Mouse (Mus musculus) frontal cortex, postnatal 36 days (tissue): ENCODE results near the gene Fam19a2.

ENCODE experiments used
- DNase-seq, 2 experiments: peaks; one replicate each; pipeline ENCODE4 v3.0.0; 2022; ENCODE audit warnings: low spot score in 2 of 2

The Fam19a2 gene

DNA sequence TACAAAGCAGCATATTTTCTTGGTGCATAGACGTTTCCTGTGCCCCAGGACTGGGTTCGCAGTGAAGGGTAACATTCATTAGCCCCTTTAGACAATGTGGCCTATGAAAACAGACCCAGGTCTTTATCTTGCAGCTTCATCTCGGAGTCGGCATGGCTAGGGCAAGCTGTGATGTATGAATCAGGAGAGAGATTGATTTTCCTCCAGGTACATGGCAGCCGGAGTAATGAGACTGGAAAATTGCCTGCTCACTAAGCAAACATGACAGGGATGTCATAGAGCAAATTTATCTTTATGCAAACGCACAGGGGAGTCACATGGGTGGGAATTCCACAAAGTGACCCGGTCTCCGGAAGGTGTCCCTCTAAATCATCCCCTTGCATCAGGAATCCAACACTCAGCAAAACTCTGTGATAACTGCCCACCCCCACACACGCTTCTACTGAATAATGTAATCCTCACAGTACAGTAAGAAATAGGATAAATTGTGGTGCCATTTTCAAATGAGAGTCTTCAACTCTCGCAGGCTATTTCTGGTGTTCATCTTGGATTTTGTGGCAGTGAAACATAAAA is 306.9 kb downstream of the Fam19a2 start:
- DNase-seq = no peak

DNA sequence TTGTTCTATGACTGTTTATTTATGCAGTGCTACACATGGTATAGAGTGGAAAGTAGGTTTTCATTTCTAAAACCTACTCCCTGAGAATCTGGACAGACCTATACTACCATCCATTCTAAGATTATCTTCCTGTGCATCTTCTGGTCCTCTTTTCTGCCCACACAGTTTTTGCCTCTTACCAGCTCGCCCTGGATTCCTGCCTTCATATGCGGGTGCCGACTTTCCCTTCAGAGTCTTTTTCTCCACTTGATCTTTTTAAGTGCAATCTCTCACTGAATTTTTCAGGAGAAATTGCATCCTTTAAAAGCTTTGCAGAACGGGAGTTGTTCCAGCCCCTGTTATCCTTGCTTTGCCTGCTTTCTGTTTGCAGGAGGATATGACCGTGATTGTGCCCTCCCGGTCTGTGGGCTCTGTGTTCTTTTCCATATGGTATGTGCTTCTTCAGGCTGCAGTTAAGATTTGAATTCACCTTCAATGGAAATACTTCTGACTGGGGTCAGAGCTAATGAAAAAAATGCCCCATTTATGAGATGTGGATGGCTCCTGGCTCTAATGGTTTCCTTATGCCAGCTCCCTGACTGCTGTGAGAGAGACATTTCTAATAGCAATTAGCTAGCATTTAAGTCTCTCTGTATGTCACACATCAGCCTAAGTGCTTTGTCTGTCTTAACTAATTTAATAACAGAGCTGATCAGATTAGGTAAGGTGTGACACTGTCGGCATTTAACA is 308.7 kb downstream of the Fam19a2 start:
- peak; percentile 21 to 55 for DNase-seq

DNA sequence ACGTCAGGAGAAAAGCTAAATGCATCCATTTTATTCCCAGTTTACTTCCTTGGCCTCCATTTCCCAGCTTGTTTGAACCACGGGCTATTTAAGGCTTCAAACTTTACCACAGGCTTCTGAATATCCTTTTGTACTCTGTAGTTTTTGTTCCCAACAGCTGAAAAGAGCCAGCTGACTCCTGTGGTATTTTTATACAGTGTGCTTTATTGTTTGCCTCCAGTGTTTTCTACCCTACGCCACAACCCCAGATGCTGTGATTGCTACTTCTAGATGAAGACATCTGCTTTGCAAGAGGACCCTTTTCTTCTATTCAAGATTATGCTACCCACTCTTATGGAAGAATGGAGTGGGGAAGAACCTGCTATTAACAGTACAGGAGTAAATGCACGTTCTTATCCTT is 314.0 kb downstream of the Fam19a2 start:
- DNase-seq = peak in 1 of 2 experiments; percentile 52

DNA sequence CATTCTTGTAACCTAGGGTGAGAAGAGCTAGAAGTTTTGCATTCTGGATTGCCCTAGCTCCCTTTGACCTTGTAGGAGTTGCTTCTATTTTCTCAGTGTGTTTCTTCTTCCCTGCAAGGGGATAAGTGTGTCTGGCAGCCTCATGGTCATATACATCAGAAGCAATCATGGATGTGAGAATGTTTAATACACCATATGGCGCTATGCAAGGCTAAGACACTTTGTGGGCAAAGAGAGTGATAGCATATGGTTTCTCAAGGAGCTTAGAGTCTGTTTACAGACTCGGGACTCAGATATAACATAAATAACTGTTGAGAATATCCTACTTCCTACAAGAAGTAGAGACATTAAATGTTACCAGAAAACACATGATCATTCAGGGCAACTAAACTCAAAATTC is 315.2 kb downstream of the Fam19a2 start:
- peak in 1 of 2 experiments; percentile 33 for DNase-seq

DNA sequence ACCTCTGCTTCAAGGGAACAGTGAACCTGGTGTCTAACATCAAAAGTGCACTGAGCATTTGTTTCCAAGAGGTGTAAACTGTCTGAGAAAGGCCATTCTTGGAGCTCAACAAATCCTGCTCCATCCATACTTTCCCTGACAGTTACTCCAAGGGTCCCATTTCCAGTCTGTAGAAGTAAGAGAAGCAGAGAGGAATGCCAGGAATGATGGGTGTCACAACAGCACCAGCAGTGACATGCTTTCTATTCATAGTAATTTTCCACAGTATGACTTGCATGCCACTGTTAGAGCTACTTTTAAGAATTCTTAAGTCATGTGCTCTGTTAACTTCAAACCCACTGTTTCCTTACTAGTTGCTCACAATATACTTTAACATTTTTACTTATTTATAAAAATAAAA is 331.2 kb downstream of the Fam19a2 start:
- DNase-seq = no peak

DNA sequence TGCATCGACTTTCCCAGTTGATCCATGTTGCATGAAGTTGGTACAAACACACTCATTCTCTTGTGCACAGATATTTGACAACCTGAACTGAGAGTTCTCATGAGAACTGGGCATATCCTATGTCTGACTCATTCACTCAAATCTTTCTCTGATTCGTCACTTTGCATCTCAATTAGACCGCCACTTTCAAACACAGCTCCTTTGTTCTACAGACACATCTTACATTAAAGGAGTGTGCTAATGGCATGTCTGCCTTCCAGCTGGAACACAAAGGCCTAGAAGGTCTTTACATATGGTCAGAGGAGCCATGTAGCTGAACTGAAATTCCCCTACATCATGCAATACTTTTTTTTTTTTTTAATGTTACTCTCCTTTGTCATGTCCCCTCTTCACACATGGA is 333.3 kb downstream of the Fam19a2 start:
- no peak for DNase-seq

DNA sequence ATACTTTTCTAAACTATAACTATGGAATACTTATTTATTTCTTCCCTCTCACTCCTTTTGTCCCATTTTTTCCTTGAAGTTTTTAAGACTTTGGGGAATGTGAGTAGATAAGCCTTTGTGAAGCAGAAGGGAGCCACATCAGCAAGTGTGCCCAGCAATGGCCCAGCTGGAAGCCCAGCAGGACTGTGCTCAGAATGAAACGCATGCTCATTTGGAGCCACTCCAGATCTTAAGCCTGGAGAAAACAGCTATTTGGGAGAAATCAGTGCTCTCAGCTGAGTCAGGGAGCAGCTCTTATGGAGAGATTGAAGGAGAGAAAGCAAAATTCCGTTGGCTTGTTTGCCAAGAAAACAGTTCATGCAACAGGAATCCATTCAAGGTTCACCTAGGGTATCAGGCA is 341.9 kb downstream of the Fam19a2 start:
- no peak for DNase-seq

DNA sequence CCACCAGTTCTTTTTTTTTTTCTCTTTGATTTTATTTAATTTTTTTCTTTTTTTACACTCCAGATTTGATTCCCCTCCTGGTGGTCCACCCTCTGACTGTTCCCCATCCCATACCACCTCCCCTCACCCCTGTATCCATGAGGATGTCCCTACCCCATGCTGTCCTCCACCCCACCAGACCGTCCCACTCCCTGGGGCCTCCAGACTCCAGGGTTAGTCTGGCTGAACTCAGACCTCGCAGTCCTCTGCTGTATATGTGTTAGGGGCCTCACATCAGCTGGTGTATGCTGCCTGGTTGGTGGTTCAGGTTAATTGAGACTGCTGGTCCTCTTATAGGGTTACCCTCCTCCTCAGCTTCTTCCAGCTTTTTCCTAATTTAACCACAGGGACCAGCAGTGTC is 362.9 kb downstream of the Fam19a2 start:
- DNase-seq = no peak

DNA sequence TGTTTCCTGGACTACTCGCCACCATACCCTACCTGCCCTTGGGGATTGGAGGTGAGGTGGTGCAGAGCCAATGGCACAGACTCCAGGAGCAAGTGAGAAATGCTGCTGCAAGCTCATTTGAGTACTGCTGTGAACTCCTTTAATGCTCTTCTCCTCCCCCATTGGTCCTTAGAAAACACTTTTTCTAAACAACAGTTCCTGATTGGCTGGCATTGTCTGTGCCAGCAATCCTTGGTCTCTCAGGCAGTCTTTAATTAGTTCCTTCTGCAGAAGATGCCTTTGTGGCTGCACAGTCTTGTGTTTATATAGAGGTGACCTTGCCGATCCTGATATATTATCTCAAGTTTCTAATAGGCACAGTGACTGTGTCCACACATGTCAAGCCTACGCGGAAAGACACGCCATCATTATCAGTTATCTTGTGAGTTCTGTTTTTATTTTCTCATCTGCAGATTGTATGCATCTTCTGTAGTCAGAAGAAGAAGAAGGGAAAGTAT is 365.5 kb downstream of the Fam19a2 start:
- no peak for DNase-seq

DNA sequence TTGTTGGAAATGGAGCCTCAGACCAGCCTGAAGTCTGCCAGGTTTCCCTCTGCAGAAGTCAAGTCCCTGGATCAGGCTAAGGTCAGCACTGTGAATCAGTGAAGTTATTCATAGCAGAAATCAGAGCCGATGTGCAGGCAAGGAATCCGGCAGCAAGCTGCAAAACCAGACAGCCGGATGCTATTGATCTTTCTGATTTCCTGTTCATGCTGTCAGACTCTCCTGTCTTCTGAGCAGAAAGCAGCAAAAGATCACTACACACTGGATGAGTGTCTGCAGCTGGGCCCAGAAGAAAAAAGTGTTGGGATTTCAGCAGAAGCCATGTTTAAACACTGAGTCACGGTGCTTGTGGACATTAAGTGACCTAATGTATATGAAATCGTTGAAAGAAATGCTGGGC is 368.2 kb downstream of the Fam19a2 start:
- no peak for DNase-seq

DNA sequence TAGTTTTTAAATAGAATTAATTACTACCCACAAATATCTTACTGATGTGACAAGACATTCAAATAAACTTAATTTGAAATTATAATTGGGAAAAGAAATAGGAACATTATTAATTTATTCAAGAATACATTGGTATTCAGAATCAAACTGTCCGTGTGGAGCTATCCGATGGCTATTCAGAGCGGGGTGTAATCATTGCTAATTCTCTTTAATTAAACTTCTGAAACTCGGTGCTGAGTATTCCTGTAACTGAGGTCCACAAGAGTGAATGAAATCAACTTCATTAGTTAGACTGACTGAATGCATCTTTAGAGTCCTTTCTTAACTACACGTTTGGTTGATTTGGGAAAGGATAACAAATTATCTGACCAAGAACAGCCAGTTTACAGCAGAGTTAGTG is 372.9 kb downstream of the Fam19a2 start:
- no peak for DNase-seq

DNA sequence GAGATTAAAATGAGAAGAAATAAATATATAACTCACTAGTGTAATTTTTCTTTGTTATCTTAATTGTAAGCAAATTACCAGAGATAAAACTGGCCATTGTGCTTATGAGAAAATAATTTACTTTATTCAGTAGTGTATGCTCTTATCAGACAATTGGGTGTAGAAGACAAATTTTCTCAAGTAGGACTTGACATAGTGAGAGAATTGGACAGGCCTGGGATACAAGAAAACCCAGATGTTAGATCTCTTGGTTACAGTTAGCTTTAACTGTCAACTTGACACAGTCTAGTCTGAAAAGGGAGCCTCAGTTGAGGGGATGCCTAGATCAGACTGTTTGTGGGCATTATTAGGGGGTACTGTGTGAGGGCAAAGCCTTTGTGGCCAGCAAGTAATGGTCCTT is 373.7 kb downstream of the Fam19a2 start:
- no peak for DNase-seq

DNA sequence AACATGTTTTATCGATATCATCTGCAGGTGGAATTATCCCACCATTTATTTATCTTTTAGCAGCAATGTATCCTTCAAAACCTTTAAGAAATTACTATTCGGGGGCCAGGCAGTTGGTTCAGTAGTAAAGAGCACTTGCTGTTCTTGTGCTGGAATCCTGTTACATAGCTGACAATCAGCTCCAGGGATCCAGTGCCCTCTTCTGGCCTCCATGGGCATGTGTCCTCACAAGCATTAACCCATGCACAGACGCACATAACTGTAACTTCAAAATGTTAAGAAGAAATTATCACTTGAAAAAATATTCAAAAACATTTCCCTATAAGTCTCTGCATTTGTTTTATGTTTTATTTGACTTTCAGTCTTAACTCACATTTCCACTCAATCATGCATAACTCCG is 381.8 kb downstream of the Fam19a2 start:
- no peak for DNase-seq

DNA sequence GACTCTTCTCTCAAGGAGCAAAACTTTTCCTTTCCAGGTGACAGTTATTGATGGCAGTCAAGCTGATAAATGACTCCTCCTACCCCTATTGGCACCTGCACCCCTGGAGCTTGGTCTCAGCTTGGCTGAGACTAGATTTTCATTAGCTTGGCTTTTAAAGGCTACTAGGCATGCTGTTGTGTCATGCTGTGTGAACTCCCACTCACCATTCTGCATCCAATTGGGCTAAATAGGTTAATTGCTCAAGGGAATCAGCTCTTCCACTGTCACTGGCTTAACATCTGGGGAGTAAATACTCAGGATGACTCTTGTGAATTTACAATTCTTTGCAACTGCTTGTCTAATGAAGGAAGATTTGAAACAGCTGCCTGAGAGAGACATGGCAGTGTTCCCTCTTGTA is 407.4 kb downstream of the Fam19a2 start:
- DNase-seq = no peak

DNA sequence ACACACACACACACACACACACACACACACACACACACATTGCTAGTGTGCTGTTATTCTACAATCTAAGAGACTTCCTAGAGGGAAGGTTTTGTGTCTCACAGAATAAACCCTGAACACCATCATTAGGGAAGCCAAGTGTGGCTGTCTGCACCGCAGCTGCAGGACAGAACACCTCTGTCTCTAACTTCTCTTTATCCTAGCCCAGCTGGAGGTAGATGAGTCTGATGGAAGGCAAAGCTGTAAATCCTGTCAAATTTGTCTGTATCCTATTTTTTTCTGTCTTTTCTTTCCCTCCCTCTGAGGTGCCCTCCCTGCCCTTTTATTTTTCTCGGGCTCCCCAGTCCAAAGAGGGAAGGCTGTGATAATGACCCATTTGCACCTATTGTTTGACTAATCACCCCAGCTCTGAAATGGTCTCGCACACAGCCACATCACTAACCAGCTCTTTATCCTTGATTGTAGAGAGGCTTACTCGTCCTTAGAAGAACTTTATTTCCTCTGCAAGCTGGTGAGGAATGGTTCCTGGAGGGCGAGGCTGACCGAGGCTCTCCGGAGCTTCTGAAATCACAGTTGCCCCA is 414.6 kb downstream of the Fam19a2 start:
- no peak for DNase-seq

DNA sequence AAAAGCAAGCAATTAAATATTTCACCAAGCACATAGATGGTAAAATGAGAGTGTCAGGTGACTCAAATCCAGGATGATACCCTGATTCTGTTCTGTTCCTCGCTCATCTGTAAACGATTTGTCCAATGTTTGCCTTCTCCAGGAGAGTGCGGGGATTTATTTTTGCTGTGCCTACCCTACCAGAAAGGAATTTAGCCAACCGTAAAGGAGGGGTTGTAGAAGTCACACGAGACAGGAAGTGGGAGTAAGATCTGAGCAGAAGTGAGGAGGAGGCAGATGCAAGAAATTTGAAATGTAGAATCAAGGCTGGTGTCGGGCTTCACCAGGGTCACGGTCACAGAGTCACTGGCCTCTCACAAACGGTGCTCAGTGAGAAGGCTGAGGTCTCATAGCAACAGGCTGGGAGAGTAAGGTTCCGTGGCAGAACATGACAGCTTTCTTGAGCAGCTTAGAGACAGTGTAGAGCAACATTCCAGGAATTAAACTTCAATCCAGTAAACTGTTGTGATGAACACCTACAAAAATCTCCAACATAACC is 419.0 kb downstream of the Fam19a2 start:
- no peak for DNase-seq

DNA sequence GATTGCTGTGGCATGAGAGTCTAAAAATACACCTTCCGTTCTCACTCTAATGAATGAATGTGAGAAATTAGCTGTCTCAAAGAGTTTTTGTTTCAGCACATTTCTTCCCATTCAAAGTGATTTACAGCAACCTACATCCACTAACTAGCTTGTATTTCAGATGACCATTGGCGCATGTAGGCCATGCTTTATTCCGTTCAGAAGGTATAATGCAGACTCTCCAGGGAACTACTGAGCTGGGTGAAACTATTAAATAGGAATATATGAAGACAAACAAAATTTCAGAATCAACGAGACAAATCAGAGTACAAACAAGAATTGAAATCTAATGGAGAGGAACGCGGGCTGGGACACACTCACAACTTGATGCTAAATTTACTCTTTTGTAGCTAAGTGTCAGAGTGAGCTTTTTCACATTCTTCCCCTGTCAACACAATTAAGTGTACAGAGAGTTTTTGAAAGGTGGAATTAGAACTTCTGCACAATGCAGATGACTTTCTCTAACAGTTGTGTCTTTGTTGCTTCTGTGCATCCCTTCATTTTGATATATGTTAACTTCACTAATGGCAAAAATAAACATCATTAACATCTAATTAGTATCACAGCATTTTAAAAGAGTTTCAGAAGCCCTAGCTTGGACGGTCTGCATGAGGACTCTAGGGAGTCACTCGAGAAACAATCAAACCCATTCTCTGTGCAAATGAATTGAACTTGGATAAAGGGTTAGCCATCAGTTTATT is 428.6 kb downstream of the Fam19a2 start:
- no peak for DNase-seq

DNA sequence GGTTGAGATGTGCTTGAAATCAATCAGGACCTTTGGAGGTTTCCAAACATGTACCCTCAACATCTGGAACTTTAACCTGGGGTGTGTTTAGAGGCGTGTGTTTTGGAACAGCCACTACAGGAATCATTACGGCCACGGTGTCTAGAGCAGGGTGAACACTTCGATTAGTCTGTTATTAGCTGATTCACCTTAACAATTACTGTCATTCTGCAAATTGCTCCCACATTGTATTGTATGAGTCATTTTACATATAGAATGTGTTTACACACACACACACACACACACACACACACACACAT is 429.1 kb downstream of the Fam19a2 start:
- DNase-seq = no peak

DNA sequence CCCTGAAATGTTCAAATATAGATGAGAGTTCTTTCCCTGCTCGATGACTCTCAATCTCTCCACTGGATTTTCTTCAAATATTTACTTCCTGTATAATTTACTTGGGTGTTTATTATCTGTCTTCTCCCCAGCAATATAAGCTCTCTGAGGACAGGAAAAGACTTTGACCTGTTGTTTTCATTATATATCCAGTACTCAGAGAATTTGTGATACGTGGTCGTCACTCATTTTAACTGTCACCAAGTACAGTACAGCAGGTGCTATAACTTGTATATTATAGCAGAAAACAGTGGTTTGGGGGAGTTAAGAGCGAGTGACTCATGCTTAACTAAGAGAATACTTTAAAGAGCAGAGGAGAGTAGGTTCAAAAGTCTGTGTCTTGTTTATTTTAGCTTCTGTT is 438.8 kb downstream of the Fam19a2 start:
- DNase-seq = no peak

DNA sequence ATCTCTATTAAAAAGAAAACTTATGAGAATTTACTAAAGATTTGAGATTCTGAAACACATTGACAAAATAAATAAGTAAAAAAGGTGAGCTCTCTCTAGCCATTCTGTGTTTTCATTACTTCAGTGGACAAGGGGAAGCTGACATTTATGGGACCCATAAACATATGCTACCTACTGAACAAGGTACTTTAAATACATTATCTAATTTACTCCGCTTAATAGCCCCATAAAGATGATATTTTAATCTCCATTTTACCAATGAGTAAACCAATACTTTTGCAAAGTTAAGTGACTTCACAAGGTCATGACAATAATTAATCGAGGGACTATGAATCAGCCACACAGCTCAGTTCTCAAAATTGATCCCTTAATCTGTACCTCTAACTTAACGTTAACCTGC is 443.2 kb downstream of the Fam19a2 start:
- no peak for DNase-seq

DNA sequence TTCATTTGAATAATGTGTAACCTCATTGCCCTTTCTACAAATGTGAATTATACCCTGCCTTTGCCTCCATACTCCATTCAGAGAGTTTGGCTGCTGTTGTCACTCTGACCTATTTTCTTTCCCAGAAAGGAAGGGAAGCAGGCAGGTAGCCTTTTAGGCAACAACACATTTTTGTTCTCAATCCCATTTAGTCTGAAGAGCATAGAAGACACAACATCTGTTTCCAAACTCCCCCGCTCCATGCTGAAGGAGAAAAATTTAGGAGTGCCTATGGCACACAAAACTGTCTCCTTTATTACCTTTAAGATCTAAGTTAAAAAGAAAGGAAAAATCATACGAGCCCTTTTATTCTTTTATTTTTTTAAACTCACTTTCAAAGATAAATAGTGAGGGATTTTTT is 446.9 kb downstream of the Fam19a2 start:
- DNase-seq = peak; percentile 11 to 44

DNA sequence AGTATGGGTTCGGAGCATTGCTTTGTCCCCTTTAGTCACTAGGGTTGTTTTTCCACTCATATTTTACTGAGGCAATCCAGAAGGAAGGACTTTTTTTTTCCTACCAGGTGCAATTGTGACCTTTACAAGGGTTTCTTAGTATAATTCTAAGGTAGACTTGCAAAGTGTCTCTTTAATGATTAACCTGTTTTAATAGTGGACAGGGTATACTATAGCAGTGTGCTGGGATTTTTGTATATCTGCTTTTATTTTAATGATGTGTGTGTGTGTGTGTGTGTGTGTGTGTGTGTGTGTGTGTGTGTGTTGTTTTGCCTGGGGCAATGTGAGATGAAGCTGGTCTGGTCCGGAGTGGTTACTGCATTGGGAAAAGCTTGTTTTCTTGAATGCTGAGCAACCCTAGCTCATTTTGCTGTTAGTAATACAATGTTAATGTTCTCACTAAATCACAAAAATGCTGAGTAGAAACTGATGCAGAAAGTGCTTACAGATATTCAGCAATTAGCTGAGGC is 458.2 kb downstream of the Fam19a2 start:
- DNase-seq = no peak
